Mouse (Mus musculus) kidney, adult 2 months (tissue): ENCODE data around the gene Mark2.

ENCODE experiments used
- CTCF ChIP-seq: fragments of 200-500 bp; conservative IDR thresholded peaks from 2 replicates; pipeline ENCODE4 v1.5.1; 2011; ENCODE audit warnings: low read depth, mild to moderate bottlenecking, control low read depth, low read length, moderate library complexity, mixed read lengths; ENCODE audit not compliant: insufficient read depth, insufficient read length
- POLR2A ChIP-seq: fragments of 200-500 bp; IDR thresholded peaks from one replicate; pipeline ENCODE4 v1.6.1; 2011; ENCODE audit warnings: low read depth, low read length, control low read depth

DNA sequence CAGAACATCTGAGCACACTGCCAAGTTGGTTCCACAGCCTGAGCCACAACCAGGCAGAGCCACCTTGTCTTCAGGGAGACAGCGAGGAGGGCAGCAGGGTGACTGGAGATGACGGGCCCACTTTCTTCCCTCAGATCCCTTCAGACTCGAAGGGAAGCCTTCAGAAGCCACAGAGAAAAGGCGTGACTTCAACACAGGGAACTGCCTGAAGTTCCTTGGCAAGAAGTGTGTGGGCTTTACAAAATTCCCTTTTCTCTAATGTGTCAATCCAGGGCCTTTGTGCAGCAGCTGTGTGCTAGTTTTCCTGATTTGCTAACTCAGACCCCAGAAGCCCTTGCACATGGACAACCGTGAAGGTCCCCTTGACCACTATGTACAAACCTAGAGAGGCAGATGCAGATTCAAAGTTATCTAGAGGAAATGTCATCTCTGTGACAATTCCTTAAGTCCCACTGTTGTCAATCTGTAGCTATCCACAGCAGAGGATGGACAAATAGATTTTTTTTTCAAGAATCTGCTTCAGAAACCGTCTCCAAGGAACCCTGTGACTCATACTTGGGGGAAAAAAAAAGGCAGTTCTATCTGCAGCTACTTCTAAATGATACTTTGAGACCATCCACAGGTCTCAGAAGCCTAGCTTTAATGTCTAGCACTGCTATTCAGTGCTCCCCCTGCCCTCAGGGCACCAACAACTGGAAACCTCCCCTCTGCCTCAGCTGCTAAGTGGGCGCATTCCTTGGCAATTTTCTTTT lies 49.5 kb downstream of the Mark2 start:
- TF ChIP-seq CTCF (no peak), POLR2A (no peak)
